Mouse (Mus musculus) adrenal gland, postnatal 25 days (tissue): ENCODE measurements around the gene Apoc4. TPM values are rescaled to one million over a fixed set of nuclear protein-coding genes. Genes with fewer than 3 reads are reported as not detected.

ENCODE experiments used
- DNase-seq: peaks from one replicate; pipeline ENCODE4 v3.0.0; 2021; ENCODE audit warnings: mixed read lengths
- long read RNA-seq: library from polyadenylated mRNA; stranded (forward); transcript quantifications from one replicate; pipeline ENCODE4 v2.0.0, GENCODE M21; 2021
- total RNA-seq: library from RNA; stranded (reverse); gene quantifications from 2 replicates; pipeline ENCODE4 v1.2.3, GENCODE M21; 2021

Gene Apoc4
- total RNA-seq = 86.9 and 90.9 TPM in 2 replicates
- long read RNA-seq, transcript Apoc4-202 (1 exons, 2,096 nt) = minor isoform, 5 of 353 reads
- long read RNA-seq, transcript Apoc4-201 (3 exons, 538 nt) = major isoform, 335 of 353 reads
- long read RNA-seq, partial matches to known transcripts = 9 of 353 reads
- long read RNA-seq, other reads (novel, unspliced or antisense) = 4 of 353 reads

DNA sequence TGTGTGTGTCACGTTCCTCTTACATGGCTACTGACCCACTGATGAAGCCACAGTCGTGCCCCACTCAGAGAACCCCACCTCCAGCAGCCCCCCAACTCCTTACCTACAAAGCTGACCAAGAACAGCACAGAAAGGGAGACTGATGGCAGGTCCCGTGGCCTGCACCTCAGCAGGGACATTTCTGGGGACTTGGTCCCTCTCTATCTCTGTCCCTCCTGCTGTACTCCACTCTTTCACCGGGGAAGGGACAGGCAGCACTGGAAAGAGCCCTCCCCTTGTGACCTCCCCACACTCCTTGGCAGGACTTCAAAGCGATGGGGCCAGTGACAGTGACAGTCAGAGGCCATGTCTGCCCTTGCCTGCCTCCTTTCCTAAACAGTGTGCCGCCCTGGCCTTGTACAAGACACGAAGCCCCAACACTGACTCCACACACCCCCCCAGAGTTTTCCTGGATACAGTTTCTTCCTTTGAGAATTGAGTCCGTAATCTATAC, at the start of gene Apoc4, which contains the start of gene Gm44805:
TSS of gene Apoc4 (minus strand) at position 278 of the 493 bp plus-strand sequence.
TSS of gene Gm44805 (minus strand) at position 222 of the 493 bp plus-strand sequence.
- DNase-seq = peak; percentile 74

GRCm38 (mm10) chr7:19726541-19726940, 45.3 kb upstream of the Apoc4 start:
- DNase-seq = no peak

DNA sequence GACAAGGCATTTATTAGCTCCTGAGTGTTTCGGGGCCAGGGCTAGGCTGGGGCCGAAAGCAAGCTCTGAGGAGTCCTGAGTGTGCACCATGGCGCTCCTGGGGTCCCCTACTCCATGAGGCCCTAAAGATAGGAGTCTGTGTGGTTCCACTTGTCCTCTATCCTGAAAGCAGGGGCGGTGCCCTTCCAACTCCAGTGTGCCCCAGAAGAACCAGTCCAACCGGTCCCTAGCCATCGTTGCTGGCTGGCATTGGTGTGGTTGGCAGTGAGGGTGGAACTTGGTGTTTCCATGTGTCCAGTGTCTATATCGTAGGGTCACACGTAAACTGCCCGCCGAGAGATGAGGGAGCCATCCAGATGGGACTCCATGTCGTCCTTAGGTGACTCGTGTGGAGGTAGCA, 42.9 kb upstream of the Apoc4 start:
- DNase-seq = no peak

GRCm38 (mm10) chr7:19722754-19723195, 41.5 kb upstream of the Apoc4 start:
- peak; percentile 52 for DNase-seq

DNA sequence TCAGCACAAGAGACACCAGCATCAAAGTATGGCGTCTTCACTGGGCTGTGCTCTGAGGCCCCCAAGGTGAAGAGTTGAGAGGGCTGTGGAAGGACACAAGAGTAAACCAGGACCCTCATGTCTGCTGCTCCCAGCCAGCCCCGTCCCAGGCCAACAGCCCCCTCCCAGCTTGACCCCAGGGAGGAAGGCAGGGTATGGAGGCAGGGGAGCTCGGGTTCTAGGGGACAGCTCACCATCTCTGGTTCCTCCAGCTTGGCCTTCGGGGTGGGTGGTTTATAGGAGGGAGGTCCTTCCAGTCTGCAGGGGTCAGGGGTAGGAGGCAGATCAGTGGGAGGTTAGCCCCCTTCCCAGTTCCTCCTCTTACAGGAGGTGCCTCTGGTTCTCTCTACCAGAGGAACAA, 37.9 kb upstream of the Apoc4 start:
- DNase-seq = no peak

- peak; percentile 42 for DNase-seq
Observed at GRCm38 (mm10) chr7:19718297-19718952, 37.1 kb upstream of the Apoc4 start.

GRCm38 (mm10) chr7:19717346-19717745, 36.1 kb upstream of the Apoc4 start:
- no peak for DNase-seq

DNA sequence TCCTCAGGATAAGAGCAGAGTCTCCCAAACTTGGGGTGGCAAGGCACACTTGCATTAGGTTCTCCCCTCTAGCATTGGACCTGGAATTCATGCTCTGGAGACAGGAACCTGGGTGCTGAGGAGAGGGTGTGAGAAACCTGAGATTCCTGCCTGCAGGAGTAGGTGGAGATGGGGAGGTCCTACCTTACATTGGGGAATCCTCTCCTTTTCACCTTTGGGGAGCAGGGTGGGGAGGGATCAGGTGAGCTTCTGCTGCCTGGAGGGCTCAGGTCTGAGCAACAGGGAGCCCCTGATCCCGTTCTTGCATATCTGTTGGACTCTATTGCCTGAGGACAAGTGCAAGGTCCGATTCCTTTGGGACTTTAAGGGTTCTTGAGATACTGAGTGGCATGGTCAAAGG, 35.5 kb upstream of the Apoc4 start:
- no peak for DNase-seq

DNA sequence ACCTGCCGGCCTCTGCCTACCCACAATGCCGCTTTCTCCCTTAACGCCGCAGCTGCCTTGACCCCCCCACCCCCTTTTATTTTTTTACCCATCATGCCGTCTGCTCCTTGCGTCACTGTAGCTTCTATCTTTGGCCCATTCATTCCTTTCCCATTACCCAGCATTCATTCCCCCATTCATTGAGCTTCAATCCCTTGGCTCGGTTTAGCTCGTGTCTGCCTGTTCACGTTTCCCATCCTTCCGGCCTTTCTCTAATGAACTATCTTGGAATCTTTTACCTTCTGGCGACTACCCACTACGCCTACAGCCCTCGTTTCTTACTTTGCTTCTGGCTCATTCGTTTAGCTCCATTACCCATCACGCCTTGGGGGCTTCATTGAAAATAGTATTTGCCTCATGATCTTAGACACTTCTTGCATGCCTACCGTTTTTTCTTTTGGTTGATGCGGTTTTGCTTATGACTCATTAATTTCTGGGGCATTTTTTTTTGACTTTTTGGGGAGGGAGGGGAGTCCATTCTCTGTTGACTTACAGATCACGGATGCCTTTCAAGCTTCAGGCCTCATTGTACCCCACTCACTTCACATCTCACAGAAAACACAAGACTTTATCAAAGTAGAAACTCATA, 34.9 kb upstream of the Apoc4 start:
- no peak for DNase-seq

DNA sequence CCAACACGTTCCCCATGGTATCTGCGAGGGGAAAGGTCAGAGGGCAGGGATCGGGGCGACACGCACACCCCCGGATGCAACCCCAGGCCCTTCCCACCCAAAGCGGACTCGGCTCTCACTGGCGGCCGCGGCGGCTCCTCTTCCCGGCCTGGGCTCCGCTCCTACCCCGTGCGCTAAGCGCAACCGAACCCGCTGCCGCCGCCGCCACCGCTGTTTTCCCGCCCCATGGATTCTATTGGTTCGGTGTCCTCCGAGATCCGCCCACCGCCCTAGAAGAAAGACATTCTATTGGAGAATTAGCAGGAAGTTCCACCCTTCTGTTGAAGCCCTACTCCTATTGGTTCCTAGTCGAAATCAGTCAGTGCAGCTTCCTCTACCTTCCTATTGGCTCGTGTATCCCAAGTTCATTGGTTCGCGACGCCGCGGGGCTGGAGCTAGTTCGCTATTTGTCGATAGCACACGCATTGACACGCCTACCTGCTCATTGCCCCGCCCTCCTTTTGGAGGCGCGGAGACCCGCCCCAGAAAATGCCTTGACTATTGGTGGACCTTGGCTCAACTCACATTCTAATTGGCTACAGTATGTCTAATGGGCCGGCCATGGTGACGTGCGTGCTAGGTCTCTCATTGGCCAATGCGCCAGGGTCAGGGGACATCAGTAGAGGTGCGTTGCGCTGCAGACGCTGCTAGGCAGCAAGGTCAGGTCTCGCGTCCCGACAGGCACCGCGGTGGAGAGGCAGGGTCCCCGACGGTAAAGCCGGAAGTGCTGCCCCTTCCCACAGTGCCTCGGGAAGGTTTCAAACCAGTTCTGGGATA, 34.2 kb upstream of the Apoc4 start, which contains the start of gene Tomm40:
TSS of gene Tomm40 (minus strand) at position 200 of the 816 bp plus-strand sequence.
- peak; percentile 96 for DNase-seq

- no peak for DNase-seq
Observed at GRCm38 (mm10) chr7:19714836-19715235, 33.6 kb upstream of the Apoc4 start.

DNA sequence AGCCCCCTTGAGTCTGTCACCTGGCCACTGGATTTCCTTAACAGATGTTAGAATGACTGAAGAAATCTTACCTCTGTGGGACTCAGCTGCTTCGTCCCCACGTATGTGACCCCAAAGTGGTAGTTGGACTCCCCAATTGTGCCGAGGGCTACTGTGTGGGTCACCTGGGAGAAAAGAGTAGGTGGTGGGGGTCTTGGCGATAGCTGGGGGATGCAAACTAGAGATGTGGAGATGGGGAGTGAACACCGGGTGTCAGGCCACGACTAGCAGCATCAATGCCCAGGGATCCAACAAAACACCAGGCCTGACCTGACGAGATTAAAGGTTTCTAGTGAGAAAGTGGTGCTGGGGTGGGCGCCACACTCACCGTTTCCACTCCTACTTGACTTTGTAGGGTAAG, 32.3 kb upstream of the Apoc4 start:
- DNase-seq = no peak

DNA sequence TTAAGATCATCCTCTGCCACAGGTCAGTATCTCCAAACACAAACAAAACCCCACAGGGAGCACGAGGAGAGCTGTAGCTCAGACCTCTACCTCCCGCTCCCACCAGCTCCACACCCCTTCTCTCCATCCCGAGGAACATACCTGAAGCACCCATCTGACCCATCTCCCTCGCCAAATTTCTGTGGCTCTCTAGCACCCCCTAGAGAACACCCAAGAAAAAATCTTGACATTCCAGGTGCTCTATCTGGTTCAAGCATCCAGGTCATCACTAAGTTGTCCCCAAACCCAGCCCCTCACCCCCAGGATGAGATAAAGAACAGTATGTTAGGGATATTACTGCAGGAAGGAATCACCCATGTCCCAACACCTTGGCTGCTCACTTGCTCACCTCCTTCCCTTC, 31.9 kb upstream of the Apoc4 start:
- no peak for DNase-seq

DNA sequence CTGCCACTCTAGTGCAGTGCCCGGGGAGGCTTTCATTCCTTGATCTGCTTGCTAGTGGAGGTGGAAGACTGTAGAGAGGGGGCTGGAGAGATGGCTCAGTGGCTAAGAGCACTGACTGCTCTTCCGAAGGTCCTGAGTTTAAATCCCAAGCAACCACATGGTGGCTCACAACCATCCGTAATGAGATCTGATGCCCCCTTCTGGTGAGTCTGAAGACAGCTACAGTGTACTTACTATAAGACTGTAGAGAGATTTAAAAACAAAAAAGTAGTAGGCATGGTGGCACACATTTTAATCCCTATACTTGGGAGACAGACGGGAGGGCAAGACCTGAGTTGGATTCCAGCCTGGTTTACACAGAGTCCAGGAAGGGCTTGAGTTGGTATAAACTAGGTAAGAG, 31.1 kb upstream of the Apoc4 start:
- no peak for DNase-seq

- DNase-seq = no peak
Observed at GRCm38 (mm10) chr7:19710650-19711049, 29.4 kb upstream of the Apoc4 start.

GRCm38 (mm10) chr7:19705271-19705670, 24.0 kb upstream of the Apoc4 start:
- no peak for DNase-seq

DNA sequence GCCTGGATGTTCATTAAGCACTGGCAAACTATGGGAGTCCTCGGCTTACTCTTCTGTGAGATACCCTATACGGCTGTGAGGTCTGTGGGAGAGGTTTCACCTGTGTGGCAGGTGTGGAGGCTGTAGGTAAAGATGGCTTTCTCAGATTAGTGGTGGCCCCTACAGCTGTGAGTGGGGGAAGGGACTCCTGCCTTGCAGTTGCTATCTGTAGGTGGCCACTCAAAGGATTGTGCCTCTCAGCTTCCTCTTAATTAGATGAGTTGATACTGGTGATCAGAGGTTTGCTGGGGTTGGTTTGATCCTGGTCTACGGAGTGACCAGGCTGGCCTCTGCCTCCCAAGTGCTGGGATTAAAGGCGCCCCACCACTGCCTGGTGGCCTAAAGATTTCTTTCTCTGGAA, 23.2 kb upstream of the Apoc4 start:
- no peak for DNase-seq

DNA sequence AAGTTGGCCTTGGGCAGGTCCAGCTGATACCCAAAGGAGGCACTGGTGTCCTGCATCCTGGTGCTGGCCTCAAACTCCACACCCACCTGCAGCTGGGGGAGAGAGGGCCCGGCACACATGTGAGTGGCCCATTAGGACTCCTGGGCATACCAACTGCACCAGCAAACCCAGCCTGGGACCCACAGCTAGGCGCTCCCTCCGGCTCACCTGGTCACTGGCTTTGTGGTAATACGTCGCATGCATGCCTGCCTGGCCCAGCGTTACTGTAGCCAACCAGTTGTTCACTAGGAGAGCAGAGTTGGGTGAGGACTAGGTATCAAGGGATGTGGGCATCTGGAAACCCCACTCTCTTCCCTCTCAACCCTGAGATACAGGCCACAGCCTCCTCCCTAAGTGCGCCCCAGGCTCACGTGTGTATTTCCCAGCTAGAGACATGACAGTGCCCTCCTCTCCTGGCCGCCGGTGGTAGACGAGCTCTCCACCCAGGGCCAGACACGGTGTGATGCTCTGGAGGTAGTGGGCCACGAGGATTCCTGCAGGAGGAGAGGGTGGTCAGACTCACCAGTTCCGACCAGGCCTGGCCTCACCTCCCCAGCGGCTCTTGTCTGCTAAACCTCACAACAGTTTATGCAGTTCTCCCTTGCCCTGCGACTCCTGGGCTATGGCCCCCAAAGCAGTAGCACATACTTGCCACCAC, 21.7 kb upstream of the Apoc4 start:
- no peak for DNase-seq

DNA sequence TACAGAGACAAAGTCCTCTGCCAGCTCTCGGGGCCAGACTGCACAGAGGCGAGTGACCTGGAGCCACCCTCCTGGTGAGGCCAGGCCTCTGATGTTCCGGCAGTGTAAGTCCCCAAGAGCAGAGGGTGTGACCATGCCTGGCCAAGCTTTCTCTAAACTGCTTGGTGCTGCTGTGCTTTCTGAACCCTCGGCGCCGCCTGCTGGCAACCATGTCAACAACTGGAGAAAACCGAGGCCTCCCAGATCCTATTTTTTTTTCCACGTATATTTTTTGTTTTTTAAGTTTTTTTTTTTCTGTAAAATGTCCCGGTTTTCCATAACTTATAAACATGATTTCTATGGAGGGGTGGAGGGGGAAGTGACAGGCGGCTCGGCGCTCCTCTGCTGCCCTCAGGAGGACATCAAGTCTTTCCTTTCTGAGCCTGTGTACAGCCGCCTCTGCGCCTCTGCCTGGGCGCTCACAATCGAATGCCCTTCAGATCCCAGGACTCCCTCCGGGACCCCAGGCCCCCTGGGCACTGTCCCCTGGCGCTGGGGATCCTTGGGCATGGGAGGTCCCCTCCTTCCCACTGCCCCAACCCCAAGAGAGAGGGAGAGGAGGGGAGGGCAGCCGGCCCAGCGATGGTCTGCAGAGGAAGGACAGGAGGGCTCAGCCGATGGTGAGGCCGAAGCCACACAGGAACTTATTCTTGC, 19.9 kb upstream of the Apoc4 start:
- peak; percentile 79 for DNase-seq

- DNase-seq = no peak
Observed at GRCm38 (mm10) chr7:19700299-19701068, 19.2 kb upstream of the Apoc4 start.

GRCm38 (mm10) chr7:19699827-19700148, 18.5 kb upstream of the Apoc4 start:
- DNase-seq = no peak
